Mouse (Mus musculus): ENCODE results near the gene Dnajb3. TPM values are rescaled to one million over a fixed set of nuclear protein-coding genes. Genes with fewer than 3 reads are reported as not detected.

The Dnajb3 gene
- under 1 TPM; 0.45 to 0.56 TPM for total RNA-seq (2021)
- long read RNA-seq, experiment 1, partial matches to known transcripts = 0 of 1 reads
- long read RNA-seq, experiment 1, other reads (novel, unspliced or antisense) = 0 of 1 reads
- long read RNA-seq, experiment 2 = 0 reads

GRCm38 (mm10) chr1:88205294-88205922 is at the start of gene Dnajb3:
Dnajb3 (minus strand) TSS chr1:88205782.
- intact Hi-C loops (cut with DNase I) = no loop called here
- peak; percentile 72 to 76 for DNase-seq

- DNase-seq = no peak
- intact Hi-C loops (cut with DNase I) = no loop called here
These were observed 49.3 kb upstream of the Dnajb3 start for GRCm38 (mm10) chr1:88254793-88255465.

- DNase-seq = no peak
- intact Hi-C loops (cut with DNase I) = no loop called here
These were observed 48.0 kb upstream of the Dnajb3 start for GRCm38 (mm10) chr1:88253540-88253939.

GRCm38 (mm10) chr1:88253106-88253505 is 47.5 kb upstream of the Dnajb3 start:
- intact Hi-C loops (cut with DNase I) = no loop called here

DNA sequence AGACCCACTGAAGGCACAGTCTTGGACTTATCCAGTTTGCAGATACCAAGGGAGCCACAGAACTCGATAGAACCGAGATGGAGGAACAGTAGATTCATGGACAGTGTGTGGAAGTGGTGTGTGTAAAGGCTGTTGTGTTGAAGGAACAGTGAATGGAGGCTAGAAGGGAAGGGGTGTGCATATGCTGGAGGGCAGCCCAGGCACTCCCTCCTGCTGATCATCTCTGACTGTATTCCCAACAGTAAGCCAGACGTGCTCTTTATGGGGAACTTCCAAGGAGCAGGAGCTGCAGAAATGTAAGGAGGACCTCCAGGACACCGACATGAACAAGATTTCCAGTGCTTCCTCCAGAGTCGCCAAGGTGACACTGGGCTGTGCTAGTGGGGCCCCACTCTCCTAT is 44.4 kb upstream of the Dnajb3 start:
- no peak for DNase-seq
- intact Hi-C loops (cut with DNase I) = no loop called here

More at GRCm38 (mm10) chr1:88253106-88253505, 47.5 kb upstream of the Dnajb3 start:
- no peak for DNase-seq

DNA sequence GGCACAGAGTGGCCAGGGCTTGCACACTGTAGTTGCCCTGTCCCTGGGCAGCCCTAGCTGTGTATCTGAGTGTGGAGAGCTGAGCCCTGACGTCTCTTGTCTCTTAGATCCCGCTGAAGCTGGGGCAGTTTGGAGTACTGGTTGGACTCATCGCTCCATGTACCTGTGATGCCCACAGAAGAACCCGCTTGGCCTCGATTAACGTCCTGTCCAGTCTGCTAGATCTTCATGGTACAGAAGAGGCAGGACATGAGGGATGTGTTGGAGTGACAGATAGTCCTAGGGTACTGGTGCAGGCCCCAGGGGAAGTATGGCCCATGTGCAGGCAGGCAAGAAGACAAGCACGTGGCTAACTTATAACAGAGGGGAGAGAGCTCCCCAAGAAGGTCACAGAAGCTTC is 44.0 kb upstream of the Dnajb3 start:
- intact Hi-C loops (cut with DNase I) = no loop called here
- no peak for DNase-seq

- intact Hi-C loops (cut with DNase I) = no loop called here
- DNase-seq = no peak
These were observed 43.1 kb upstream of the Dnajb3 start for GRCm38 (mm10) chr1:88248658-88249057.

DNA sequence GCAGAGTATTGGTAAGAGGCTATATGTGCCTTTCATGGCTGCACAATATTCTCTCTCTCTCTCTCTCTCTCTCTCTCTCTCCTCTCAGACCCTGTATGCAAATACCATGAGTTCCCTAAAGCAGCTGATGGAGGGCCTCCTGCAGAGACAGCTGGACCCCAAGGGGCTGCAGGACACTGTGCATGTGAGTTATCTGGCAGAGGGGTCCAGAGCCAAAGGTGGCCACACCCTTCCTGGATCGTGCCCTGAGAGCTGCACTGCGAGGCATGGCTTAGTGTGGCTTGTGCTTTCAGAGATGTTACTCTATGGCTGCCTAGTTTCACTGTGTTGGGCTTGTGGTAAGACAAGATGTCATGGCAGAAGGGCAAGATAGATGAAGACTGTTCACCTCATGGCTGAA is 42.1 kb upstream of the Dnajb3 start:
- DNase-seq = peak in 1 of 2 experiments; percentile 10
- intact Hi-C loops (cut with DNase I) = no loop called here

DNA sequence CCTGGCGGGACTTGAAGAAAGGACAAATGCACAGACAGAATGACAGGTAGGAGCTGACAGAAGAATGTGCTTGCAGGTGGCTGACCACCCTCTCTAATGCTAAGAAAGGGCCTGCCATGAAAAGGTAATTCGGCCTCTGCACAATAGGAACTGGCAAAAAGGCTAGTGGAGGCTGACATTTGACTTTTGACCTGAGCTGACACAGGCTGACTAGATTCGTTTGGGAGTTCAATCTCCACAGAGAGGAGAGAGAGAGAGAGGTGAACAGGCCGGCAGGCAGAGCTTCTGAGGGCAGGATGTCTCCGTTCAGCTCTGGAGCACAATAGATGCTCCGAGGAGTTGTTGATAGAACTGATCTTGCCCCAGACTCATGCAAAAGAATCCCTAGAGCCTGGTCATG is 40.8 kb upstream of the Dnajb3 start:
- DNase-seq = no peak
- intact Hi-C loops (cut with DNase I) = no loop called here

GRCm38 (mm10) chr1:88245881-88246280 is 40.3 kb upstream of the Dnajb3 start:
- intact Hi-C loops (cut with DNase I) = no loop called here
- DNase-seq = no peak

- intact Hi-C loops (cut with DNase I) = no loop called here
- no peak for DNase-seq
These were observed 38.3 kb upstream of the Dnajb3 start for GRCm38 (mm10) chr1:88243861-88244260.

GRCm38 (mm10) chr1:88240579-88240978 is 35.0 kb upstream of the Dnajb3 start:
- intact Hi-C loops (cut with DNase I) = no loop called here

DNA sequence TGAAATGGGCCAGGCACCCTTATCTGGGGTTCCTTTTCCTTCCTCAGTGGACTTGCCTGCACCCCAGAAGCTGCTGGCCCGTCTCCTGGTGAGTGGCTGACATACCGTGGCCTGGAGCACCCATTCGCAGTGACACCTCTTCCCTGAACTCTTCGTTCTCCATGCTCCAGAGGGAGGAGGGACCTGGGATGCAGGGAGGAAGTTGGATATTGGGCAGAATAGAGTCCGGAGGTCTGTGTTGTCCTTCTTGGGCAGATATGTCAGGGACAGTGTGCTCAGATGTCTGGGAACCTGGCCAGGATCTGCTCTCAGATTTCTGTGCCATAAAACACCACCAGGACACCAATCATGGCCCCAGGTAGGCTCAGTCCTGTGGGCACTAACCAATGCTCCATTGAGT is 34.5 kb upstream of the Dnajb3 start:
- intact Hi-C loops (cut with DNase I) = no loop called here

More at GRCm38 (mm10) chr1:88240579-88240978, 35.0 kb upstream of the Dnajb3 start:
- no peak for DNase-seq

GRCm38 (mm10) chr1:88238771-88239170 is 33.2 kb upstream of the Dnajb3 start:
- DNase-seq = no peak
- intact Hi-C loops (cut with DNase I) = no loop called here

More for the DNA sequence above, 34.5 kb upstream of the Dnajb3 start:
- DNase-seq = no peak

GRCm38 (mm10) chr1:88237311-88237710 is 31.7 kb upstream of the Dnajb3 start:
- no peak for DNase-seq
- intact Hi-C loops (cut with DNase I) = no loop called here

- no peak for DNase-seq
These were observed 30.4 kb upstream of the Dnajb3 start for GRCm38 (mm10) chr1:88235894-88236415.

GRCm38 (mm10) chr1:88235046-88235893 is 29.7 kb upstream of the Dnajb3 start:
- no peak for DNase-seq
- intact Hi-C loops (cut with DNase I) = no loop called here

More at GRCm38 (mm10) chr1:88235894-88236415, 30.4 kb upstream of the Dnajb3 start:
- intact Hi-C loops (cut with DNase I) = no loop called here

DNA sequence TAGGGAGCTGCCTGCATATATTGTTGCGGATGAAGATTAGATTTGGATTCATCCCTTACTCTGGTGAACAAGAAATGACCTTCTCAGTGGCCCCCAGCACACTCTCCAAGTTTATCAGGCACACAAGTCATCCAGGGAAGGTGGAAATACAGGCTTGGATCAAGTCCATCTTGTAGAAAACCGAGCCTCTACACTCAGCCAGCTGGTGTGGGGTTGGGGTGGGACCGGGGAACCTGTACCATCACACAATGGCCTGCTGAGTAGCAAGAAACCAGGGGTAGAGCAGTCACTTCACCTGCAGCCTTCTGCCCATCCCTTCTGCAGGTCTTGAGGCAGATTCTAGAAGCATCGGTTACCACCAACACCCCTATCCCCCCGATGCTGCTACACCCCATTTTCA is 29.1 kb upstream of the Dnajb3 start:
- intact Hi-C loops (cut with DNase I) = no loop called here
- DNase-seq = no peak

DNA sequence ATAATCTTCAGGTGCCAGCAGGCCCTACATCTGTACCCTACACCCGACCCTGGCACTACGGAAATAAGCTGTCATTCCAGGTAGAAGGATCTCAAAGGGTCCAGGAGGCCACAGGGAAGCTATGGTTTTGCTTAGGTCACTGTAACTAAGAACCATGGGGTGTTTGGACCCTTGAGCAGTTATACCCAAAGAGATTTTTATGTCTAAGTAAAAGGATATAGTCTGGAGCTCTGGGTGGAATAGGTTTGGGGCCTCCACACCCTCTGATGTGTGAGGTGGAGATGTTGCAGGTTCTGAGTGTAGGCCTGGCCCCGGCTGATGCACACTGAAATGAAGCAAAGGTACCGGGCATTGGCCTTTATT is 28.6 kb upstream of the Dnajb3 start:
- DNase-seq = no peak

GRCm38 (mm10) chr1:88233421-88234247 is 28.1 kb upstream of the Dnajb3 start:
- DNase-seq = no peak
- intact Hi-C loops (cut with DNase I) = no loop called here

More for the DNA sequence above, 28.6 kb upstream of the Dnajb3 start:
- intact Hi-C loops (cut with DNase I) = no loop called here

All from heart, postnatal 14 days (tissue).